Mouse (Mus musculus): ENCODE measurements at regions not wholly inside any gene's neighbourhood (a gene's known extent, or its start where the extent isn't known, plus 50 kb on each side); places are given as distances from the start of the nearest gene placed in this dataset.
"Not testable (repeated sequence)": the region's sequence is repeated elsewhere in the genome, so short reads cannot be mapped to it uniquely, and the experiment has no call there.

DNA sequence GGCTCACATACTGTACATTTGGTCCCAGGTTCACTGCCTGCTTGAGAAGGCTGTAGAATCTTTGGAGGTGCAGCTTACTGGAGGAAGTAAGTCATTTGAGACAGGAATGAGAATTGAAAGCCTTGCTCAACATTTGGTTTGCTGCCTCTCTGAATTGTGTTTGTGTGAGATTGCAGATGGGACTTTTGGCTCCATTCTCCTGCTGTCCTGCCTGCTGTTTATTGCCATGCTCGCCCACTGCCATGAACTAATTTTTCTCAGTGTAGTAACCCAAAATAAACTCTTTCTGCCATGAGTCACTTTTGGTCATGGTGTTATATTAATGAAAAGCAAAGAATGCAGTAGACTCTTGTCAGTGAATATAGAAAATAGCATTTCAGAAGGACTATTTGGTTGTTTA lies 368.1 kb downstream of the Gm8797 start:
- no peak for DNase-seq (ENCODE audit: extremely low read depth, low read depth)

DNA sequence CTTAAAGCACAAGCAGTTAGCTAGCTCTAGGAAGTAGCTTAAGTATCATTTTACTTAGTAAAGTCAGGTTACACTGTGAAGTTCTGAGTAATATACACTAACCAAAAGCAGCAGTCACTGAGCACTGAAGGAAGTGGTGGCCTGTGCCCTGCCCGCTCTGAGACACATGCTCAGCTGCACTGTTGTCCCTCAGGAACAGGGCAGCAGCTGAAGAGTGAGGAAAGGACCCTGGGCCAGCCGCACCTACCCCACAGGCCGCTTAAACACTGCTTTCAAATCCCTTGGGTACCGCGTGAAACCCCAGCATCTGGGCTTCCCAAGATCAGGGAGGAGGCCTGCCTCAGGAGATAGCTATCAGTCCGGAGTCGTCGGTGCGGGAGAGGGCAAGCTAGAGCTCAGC lies 385.1 kb downstream of the Gm8797 start:
- DNase-seq (ENCODE audit: extremely low read depth, low read depth), result not testable (repeated sequence)

DNA sequence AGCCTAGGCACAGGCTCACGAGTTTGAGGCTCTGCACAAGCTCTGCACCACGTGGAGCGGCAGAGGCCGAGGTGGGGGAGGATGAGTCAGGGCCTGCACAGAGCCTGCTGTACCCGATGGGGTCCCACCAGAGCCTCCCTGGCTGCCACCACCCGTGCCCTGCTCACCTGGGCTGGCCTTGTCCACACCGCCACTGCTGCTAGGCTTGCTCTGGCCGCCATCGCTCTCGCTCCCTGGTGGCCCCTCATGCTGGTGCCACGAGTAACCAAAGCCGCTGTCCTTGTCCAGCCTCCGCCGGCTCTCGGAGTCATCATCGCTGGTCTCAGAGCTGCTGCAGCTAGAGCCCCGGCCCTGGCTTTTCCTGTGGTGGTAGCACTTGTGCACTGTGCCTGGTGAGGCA lies 386.8 kb downstream of the Gm8797 start:
- DNase-seq (ENCODE audit: extremely low read depth, low read depth), result no peak

DNA sequence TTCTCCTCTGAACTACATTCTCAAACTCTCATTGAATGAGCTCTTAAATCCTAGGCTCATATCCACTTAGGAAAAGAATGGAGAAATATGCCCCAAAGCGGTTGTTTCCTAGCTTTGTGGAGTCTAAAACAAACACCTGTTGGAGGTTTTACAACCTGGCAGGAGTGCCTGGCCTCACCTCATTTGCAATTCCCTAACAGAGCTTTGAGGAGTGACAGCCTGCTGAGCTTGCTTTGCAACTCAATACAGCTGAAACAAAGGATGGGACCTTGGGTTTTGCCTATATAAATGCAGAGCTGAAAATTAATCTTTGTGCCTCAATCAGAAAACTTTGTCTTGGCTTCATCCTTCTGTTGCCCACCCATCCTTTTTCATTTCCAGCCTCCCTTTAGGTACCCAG lies 423.2 kb downstream of the Gm8797 start:
- DNase-seq (ENCODE audit: extremely low read depth, low read depth), result no peak

DNA sequence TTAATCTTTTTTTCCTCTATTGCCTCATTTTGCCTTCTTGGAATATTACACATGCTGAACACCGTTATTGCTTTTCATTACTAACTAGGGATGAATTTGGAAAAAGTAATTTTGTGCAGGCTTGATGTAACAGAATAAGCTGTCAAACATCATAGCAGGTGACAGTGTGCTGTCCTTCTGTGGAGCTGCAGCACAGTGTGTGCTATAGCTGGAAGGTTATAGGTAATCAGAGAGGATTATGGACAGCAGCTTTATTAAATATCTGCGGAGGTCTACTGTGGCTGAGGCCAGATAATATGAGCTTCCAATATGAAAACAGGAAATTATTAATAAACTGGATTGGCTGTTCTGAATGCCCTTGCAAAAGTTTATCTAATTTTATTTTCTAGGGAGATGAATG lies 431.9 kb downstream of the Gm8797 start:
- no peak for DNase-seq (ENCODE audit: extremely low read depth, low read depth)

DNA sequence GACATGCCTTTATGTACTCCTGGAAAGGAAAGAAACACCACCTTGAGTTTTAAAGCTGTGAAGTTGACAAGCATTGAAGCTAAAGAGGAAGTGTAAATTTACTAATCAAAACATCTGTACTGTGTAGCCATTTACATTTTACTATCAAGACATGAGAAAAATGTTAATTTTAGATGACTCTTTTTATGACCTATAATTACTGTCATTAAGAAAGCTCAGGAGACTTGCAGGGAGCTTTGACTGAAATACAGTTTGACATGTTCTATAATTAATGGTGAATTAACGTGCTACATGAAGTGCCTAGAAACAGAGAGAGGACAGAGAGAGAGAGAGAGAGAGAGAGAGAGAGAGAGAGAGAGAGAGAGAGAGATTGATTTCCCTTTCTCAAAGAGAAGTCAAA lies 432.8 kb downstream of the Gm8797 start:
- no peak for DNase-seq (ENCODE audit: extremely low read depth, low read depth)

DNA sequence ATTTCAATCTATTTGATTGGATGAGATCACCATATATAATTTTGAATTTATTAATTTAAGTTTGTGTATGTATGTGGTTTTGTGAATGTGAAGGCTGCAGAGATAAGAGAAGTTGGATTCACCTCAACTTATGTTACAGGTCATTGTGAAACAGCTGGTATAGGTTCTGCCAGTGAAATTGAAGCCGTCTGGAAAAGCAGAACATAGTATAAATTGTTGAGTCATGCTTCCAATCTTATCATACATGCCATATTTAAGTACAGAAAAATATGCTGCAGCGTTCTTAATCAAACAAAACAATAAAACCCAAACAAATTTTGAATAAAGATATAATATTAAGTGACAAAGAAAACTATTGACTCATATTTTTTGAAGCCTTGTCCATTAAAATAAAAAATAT lies 415.6 kb downstream of the 1700008P02Rik start:
- peak; percentile 81 for DNase-seq (ENCODE audit: extremely low read depth, low read depth)

DNA sequence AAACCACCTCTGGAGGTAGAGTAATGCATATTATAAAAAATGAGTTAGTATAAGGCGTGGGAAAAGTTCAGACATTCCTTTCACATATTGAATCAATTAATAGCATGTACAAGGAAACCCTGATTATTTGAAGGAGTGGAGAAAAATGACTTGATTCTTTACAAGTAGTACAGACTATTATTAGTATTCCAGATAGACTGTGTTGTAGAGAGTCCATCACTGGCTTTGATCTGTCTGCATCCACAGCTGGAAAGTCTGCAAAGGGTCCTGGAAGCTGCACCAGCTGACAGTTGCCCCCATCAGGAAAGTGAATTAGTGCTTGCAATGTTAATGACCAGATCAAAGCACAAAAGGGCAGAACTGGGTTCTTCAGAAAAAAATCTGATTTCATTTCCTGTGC lies 391.6 kb downstream of the 1700008P02Rik start:
- no peak for DNase-seq (ENCODE audit: extremely low read depth, low read depth)

All from MEL-GATA-1-ER (cell line).